Mouse (Mus musculus): ENCODE measurements around the gene Adgrv1.

GRCm38 (mm10) chr13:81300851-81301250 is 332.1 kb downstream of the Adgrv1 start:
- TF ChIP-seq EP300 (IDR thresholded peaks at IDR 0.05) (no peak), CTCF (IDR thresholded peaks at IDR 0.05) (no peak)
